Mouse (Mus musculus) intestine, embryonic 15.5 days (tissue): Measurements from ENCODE around the gene Agap3. TPM values are rescaled to one million over a fixed set of nuclear protein-coding genes. Genes with fewer than 3 reads are reported as not detected.

Source experiments
- ATAC-seq: fragments of 200-750 bp; cut with Nextera tagmentation; 2 replicates; pipeline ENCODE4 v1.8.0; 2017; ENCODE audit warnings: moderate TSS enrichment, moderate library complexity
- H3K27ac ChIP-seq: fragments of 300-500 bp; sonication (generic); 2 replicates; pipeline ENCODE4 v1.5.1; 2015; ENCODE audit warnings: mild to moderate bottlenecking, inconsistent platforms
- H3K27me3 ChIP-seq: fragments of 300-500 bp; sonication (generic); replicated peaks from 2 replicates; pipeline ENCODE4 v1.6.1; 2015; ENCODE audit warnings: inconsistent platforms
- H3K36me3 ChIP-seq: fragments of 300-500 bp; sonication (generic); 2 replicates; pipeline ENCODE4 v1.6.1; 2015; ENCODE audit warnings: inconsistent platforms
- H3K4me1 ChIP-seq: fragments of 300-500 bp; sonication (generic); replicated peaks from 2 replicates; pipeline ENCODE4 v1.6.1; 2015; ENCODE audit warnings: inconsistent platforms
- H3K4me2 ChIP-seq: fragments of 300-500 bp; sonication (generic); replicated peaks from 2 replicates; pipeline ENCODE4 v1.6.1; 2015; ENCODE audit warnings: mild to moderate bottlenecking, inconsistent platforms
- H3K4me3 ChIP-seq: fragments of 300-500 bp; sonication (generic); replicated peaks from 2 replicates; pipeline ENCODE4 v1.5.1; 2015; ENCODE audit warnings: inconsistent platforms
- H3K9ac ChIP-seq: fragments of 300-500 bp; sonication (generic); 2 replicates; pipeline ENCODE4 v1.6.1; 2015; ENCODE audit warnings: inconsistent platforms
- H3K9me3 ChIP-seq: fragments of 300-500 bp; sonication (generic); 2 replicates; pipeline ENCODE4 v1.6.1; 2016; ENCODE audit warnings: inconsistent platforms
- WGBS: fragments of 180-500 bp; shearing (Covaris S2); methylation state at CpG from one replicate; pipeline ENCODE4 v1.1.7; 2015; 5-methylcytosine and 5-hydroxymethylcytosine counted together
- polyA plus RNA-seq: library from polyadenylated mRNA; unstranded; fragments of >200 nt; fragmentation: Nextera tagmentation; extraction: Ambion mirVana; gene quantifications from 2 replicates; pipeline ENCODE4 v1.2.1, GENCODE M21; 2015

Gene Agap3
- polyA plus RNA-seq, 1 experiment from 2014 or later, result 28.9 TPM

- H3K9me3 ChIP-seq, result no peaks in the 10 kb centered on the region
- H3K27ac ChIP-seq, result peak overlapping the region; percentile 74
- peaks cover 56% of the 10 kb centered on the region for H3K36me3 ChIP-seq
- H3K4me2 ChIP-seq, result peak overlapping the region; percentile 38
- ATAC-seq, result peak; percentile 74
- H3K4me1 ChIP-seq, result peaks cover 16% of the 10 kb centered on the region
- 47% methylated on average over 41 of the region's 41 CpGs for WGBS
- H3K9ac ChIP-seq, result 0 out of 2 replicates have a peak overlapping the region, but pooled peaks have one; percentile 12
- 0 out of 2 replicates have a peak overlapping the region, but pooled peaks have one; percentile 3 for H3K4me3 ChIP-seq
- H3K27me3 ChIP-seq, result no peaks in the 10 kb centered on the region
These were observed 30.5 kb downstream of the Agap3 start for GRCm38 (mm10) chr5:24482247-24483079.

- 15% methylated on average over 11 of the region's 11 CpGs for WGBS
- H3K27ac ChIP-seq, result peak overlapping the region; percentile 74
- H3K9me3 ChIP-seq, result no peaks in the 10 kb centered on the region
- H3K36me3 ChIP-seq, result peaks cover 55% of the 10 kb centered on the region
- H3K9ac ChIP-seq, result peak overlapping the region; percentile 12; the same call in 1 of the 2 replicates
- peak overlapping the region; percentile 38 for H3K4me2 ChIP-seq
- no peaks in the 10 kb centered on the region for H3K27me3 ChIP-seq
- H3K4me1 ChIP-seq, result peaks cover 16% of the 10 kb centered on the region
- no peak overlapping the region for H3K4me3 ChIP-seq
- peak; percentile 58 for ATAC-seq
These were observed 31.3 kb downstream of the Agap3 start for GRCm38 (mm10) chr5:24483326-24483725.

DNA sequence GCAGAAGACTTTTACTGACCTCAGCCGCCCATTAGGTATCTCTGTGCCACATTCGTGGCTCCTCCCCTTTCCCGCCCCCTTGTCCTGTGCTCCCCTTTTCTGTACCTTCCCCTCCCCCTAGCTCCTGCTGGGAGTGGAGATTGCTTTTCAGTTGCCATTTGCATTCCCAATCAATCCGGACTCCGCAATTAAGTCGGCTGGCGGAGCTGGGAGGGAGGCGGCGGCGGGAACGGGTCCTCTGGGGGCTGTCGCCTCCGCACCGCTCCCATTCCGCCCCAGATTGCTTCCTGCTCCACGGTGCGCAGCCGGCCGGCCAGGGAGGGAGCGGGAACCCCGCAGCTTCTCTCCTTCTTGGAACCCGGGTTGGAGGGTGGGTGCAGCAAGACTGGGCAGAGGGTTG is 33.0 kb downstream of the Agap3 start:
- Histone ChIP-seq H3K4me1 (peaks cover 16% of the 10 kb centered on the region), H3K27ac (no peak overlapping the region), H3K27me3 (no peaks in the 10 kb centered on the region), H3K36me3 (peaks cover 56% of the 10 kb centered on the region), H3K4me2 (no peak overlapping the region), H3K9ac (no peak overlapping the region), H3K9me3 (no peaks in the 10 kb centered on the region), H3K4me3 (no peak overlapping the region)
- ATAC-seq, result no peak
- 58% methylated on average over 22 of the region's 22 CpGs for WGBS

- no peaks in the 10 kb centered on the region for H3K9me3 ChIP-seq
- H3K4me2 ChIP-seq, result no peak overlapping the region
- peaks cover 52% of the 10 kb centered on the region for H3K36me3 ChIP-seq
- H3K4me3 ChIP-seq, result no peak overlapping the region
- no peak for ATAC-seq
- H3K27ac ChIP-seq, result no peak overlapping the region
- peaks cover 16% of the 10 kb centered on the region for H3K4me1 ChIP-seq
- H3K9ac ChIP-seq, result no peak overlapping the region
- no peaks in the 10 kb centered on the region for H3K27me3 ChIP-seq
- WGBS, result 3% methylated on average over 8 of the region's 8 CpGs
These were observed 34.1 kb downstream of the Agap3 start for GRCm38 (mm10) chr5:24486097-24486496.

DNA sequence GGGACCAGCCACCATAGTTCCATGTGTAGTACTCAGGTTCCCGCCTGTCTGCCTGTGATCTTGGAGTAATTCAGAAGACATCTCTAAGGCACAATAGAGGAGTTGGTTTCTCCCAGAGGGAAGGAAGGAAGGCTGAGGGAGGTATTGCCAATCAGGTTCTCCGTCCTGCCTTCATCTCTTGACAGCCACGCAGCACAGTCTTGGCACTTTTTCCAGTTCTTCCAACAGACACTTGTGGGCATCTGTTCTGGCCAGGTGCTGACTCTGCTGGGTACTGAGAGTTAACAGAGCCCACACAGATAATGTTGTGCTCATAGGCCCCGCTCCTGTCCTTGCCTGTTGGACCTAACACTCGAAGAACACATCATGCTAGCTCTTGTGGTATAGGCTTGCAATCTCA is 34.8 kb downstream of the Agap3 start:
- WGBS, result 90% methylated on average over 5 of the region's 5 CpGs

GRCm38 (mm10) chr5:24490413-24490920 is 38.5 kb downstream of the Agap3 start:
- Histone ChIP-seq H3K36me3 (peaks cover 58% of the 10 kb centered on the region), H3K4me2 (no peak overlapping the region), H3K9ac (no peak overlapping the region), H3K4me3 (no peak overlapping the region), H3K27me3 (no peaks in the 10 kb centered on the region), H3K4me1 (no peaks in the 10 kb centered on the region), H3K9me3 (no peaks in the 10 kb centered on the region), H3K27ac (no peak overlapping the region)
- WGBS, result 35% methylated on average over 14 of the region's 14 CpGs
- no peak for ATAC-seq

More for the DNA sequence above, 34.8 kb downstream of the Agap3 start:
- peaks cover 52% of the 10 kb centered on the region for H3K36me3 ChIP-seq
- ATAC-seq, result no peak
- peaks cover 11% of the 10 kb centered on the region for H3K4me1 ChIP-seq
- H3K9me3 ChIP-seq, result no peaks in the 10 kb centered on the region
- no peak overlapping the region for H3K4me2 ChIP-seq
- H3K9ac ChIP-seq, result no peak overlapping the region
- no peak overlapping the region for H3K4me3 ChIP-seq
- no peak overlapping the region for H3K27ac ChIP-seq
- H3K27me3 ChIP-seq, result no peaks in the 10 kb centered on the region

GRCm38 (mm10) chr5:24492546-24493285 is 40.7 kb downstream of the Agap3 start:
- Histone ChIP-seq H3K27ac (no peak overlapping the region), H3K4me1 (no peaks in the 10 kb centered on the region), H3K4me3 (no peak overlapping the region), H3K4me2 (no peak overlapping the region), H3K9me3 (no peaks in the 10 kb centered on the region), H3K9ac (no peak overlapping the region), H3K36me3 (peaks cover 45% of the 10 kb centered on the region), H3K27me3 (no peaks in the 10 kb centered on the region)
- no peak for ATAC-seq
- WGBS, result 88% methylated on average over 16 of the region's 16 CpGs

DNA sequence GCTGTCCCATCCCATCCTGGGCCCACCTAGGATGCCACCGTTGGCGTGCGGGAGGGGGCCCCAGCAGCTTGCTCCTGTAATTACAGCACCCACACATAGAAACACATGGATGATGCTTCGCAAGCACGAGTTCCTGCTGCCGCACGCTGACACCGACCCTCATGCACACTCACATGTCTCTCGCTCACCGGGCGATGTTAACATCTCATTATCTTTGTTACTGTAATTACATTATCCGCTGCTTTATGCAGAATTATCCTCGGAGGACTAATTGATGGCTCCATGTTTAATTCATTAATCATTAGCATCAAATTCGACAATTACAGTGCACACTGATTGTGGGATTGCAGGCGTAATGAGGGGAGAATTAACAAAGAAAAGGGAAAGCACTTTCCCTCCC is 43.0 kb downstream of the Agap3 start:
- Histone ChIP-seq H3K9ac (no peak overlapping the region), H3K4me1 (no peaks in the 10 kb centered on the region), H3K27ac (no peak overlapping the region), H3K27me3 (no peaks in the 10 kb centered on the region), H3K36me3 (peaks cover 38% of the 10 kb centered on the region), H3K9me3 (no peaks in the 10 kb centered on the region), H3K4me2 (no peak overlapping the region), H3K4me3 (no peak overlapping the region)
- WGBS, result 90% methylated on average over 15 of the region's 15 CpGs
- no peak for ATAC-seq

DNA sequence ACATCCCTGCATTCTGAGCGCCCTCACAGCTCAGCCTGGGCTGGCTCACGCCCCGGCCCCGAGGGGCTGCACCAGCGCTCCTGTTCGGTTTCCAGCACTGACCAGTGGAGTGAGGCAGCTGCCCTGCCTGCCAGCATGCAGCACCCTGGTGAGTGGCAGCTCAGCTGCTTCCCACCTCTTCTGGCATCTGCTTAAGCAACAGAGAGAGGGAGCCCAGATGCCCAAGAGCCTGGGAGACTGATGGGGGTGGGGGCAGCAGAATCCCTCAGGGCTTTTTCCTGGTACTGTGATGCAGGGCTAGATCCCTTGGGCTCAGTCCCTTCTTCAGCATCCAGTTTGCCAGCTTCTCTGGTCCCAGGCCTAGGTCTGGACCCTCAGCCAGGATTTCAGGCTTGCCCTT is 44.8 kb downstream of the Agap3 start:
- no peak overlapping the region for H3K4me3 ChIP-seq

GRCm38 (mm10) chr5:24497526-24497925 is 45.5 kb downstream of the Agap3 start:
- Histone ChIP-seq H3K36me3 (peaks cover 45% of the 10 kb centered on the region), H3K4me1 (no peaks in the 10 kb centered on the region), H3K4me2 (no peak overlapping the region), H3K9me3 (no peaks in the 10 kb centered on the region), H3K4me3 (no peak overlapping the region), H3K27me3 (no peaks in the 10 kb centered on the region), H3K27ac (no peak overlapping the region), H3K9ac (no peak overlapping the region)
- ATAC-seq, result no peak
- WGBS, result 79% methylated on average over 12 of the region's 12 CpGs

More for the DNA sequence above, 44.8 kb downstream of the Agap3 start:
- H3K4me2 ChIP-seq, result no peak overlapping the region
- H3K36me3 ChIP-seq, result peaks cover 44% of the 10 kb centered on the region
- H3K9ac ChIP-seq, result no peak overlapping the region
- H3K27me3 ChIP-seq, result no peaks in the 10 kb centered on the region
- no peak overlapping the region for H3K27ac ChIP-seq
- H3K9me3 ChIP-seq, result no peaks in the 10 kb centered on the region
- WGBS, result 79% methylated on average over 6 of the region's 6 CpGs
- H3K4me1 ChIP-seq, result no peaks in the 10 kb centered on the region
- ATAC-seq, result no peak

DNA sequence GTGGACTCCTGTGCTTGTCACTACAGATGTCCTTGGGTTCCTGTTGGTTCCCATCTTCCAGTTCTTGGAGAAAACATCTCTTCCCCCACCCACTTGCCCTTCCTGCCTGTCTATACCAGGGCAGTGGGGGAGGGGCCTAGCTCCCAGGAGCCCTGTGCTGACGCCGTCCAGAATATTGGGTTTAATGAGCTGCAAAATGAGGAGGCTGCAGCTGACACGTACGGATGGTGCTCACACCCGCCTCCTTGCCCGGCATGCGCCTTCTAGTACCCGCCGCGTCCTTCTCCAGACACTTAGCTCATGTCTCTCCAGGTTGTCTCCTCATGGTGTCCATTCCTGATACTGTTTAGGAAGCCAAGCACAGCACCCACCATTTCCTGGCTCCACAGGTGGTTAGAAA is 47.1 kb downstream of the Agap3 start:
- Histone ChIP-seq H3K4me2 (no peak overlapping the region), H3K9ac (no peak overlapping the region), H3K27ac (no peak overlapping the region), H3K4me3 (no peak overlapping the region), H3K36me3 (peaks cover 31% of the 10 kb centered on the region), H3K4me1 (no peaks in the 10 kb centered on the region), H3K9me3 (no peaks in the 10 kb centered on the region), H3K27me3 (0 out of 2 replicates have a peak, but pooled peaks cover under 1% of the 10 kb centered on the region)
- 91% methylated on average over 10 of the region's 10 CpGs for WGBS
- no peak for ATAC-seq

DNA sequence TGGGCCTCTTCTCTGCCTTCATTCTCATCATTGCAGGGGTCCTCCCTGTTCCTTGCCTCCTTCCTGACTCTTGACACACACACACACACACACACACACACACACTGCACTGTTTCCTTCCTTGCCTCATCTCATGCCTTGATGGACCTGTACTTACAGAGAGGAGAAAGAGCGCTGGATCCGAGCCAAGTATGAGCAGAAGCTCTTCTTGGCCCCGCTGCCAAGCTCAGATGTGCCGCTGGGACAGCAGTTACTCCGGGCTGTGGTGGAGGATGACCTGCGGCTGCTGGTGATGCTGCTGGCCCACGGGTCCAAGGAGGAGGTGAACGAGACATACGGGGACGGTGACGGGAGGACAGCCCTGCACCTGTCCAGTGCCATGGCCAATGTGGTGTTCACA is 48.9 kb downstream of the Agap3 start:
- Histone ChIP-seq H3K9me3 (no peaks in the 10 kb centered on the region), H3K4me3 (no peak overlapping the region), H3K27me3 (peaks cover 16% of the 10 kb centered on the region), H3K27ac (no peak overlapping the region), H3K36me3 (peaks cover 27% of the 10 kb centered on the region), H3K4me2 (no peak overlapping the region), H3K9ac (no peak overlapping the region), H3K4me1 (no peaks in the 10 kb centered on the region; the same call in 1 of the 2 replicates)
- 83% methylated on average over 11 of the region's 11 CpGs for WGBS
- ATAC-seq, result no peak
